10 mouse cellular contexts compared by ENCODE assay signal in genomic region chr8:87473940-87474339, GRCm38 (mm10). TPM values are rescaled to one million over a fixed set of nuclear protein-coding genes. Genes with fewer than 3 reads are reported as not detected.
DNase-seq lines count a peak whose midpoint lies in the region; ATAC-seq and TF ChIP-seq lines count a peak whose summit lies in the region.
"Had no signal": no experiment of that assay in that cellular context is flagged by ENCODE, and none has a peak within 500 bp of the region (broad histone marks: within the 10 kb centered on the region; RNA-seq: fewer than 3 reads in every experiment).

No protein-coding gene starts in this region.

- H3K36me3 ChIP-seq in forebrain, postnatal 0 days (ENCODE audit: insufficient read depth): no peaks in the 10 kb centered on the region
- no peaks in the 10 kb centered on the region for H3K36me3 ChIP-seq in midbrain, embryonic 14.5 days (ENCODE audit: control insufficient read depth, insufficient read depth, low read length)

- no peak for ATAC-seq in forebrain, postnatal 0 days
- ATAC-seq in midbrain, embryonic 14.5 days (ENCODE audit: low FRiP score, low TSS enrichment): no peak
- no peak for ATAC-seq in activated CD4-positive, CD25-positive, alpha-beta regulatory T cell, adult 4 months
- ATAC-seq: lung, postnatal 0 days had no signal

- H3K9ac ChIP-seq in forebrain, postnatal 0 days: no peak overlapping the region
- H3K9ac ChIP-seq in midbrain, embryonic 14.5 days (replicated peaks; ENCODE audit: low read length): 0 out of 2 replicates have a peak overlapping the region, but pooled peaks have one; percentile 52

- no peaks in the 10 kb centered on the region for H3K9me3 ChIP-seq in forebrain, postnatal 0 days (ENCODE audit: low read length)
- H3K9me3 ChIP-seq in midbrain, embryonic 14.5 days (ENCODE audit: control insufficient read depth, low read length): no peaks in the 10 kb centered on the region

- DNase-seq in heart, adult 11 months: peak; percentile 68
- DNase-seq in heart, postnatal 4 days: no peak
- DNase-seq in cerebellum, adult 9-10 months: peak; percentile 72
- no peak for DNase-seq in forebrain, postnatal 0 days
- no peak for DNase-seq in midbrain, embryonic 14.5 days
- no peak for DNase-seq in frontal cortex, postnatal 36 days (ENCODE audit: low spot score in 2 of 2)
- no peak for DNase-seq in embryo, embryonic 10.5 days (ENCODE audit: low spot score)

- WGBS in forebrain, postnatal 0 days: 35% methylated on average over 2 of the region's 2 CpGs
- 35% methylated on average over 2 of the region's 2 CpGs for WGBS in midbrain, embryonic 14.5 days

- peaks cover 34% of the 10 kb centered on the region for H3K27me3 ChIP-seq in forebrain, postnatal 0 days (ENCODE audit: insufficient read depth, low read length)
- peaks cover 28% of the 10 kb centered on the region for H3K27me3 ChIP-seq in midbrain, embryonic 14.5 days (ENCODE audit: control insufficient read depth, insufficient read depth, low read length)

- peak; percentile 23 for TF ChIP-seq CTCF in forebrain, postnatal 0 days (IDR thresholded peaks at IDR 0.05; ENCODE audit: low read depth)

- H3K4me3 ChIP-seq in forebrain, postnatal 0 days (ENCODE audit: low read depth, low read length): peak overlapping the region; percentile 69; the same call in 1 of the 2 replicates
- H3K4me3 ChIP-seq in midbrain, embryonic 14.5 days (replicated peaks; ENCODE audit: low read depth, low read length): peak overlapping the region; percentile 65

- no peak overlapping the region for H3K27ac ChIP-seq in forebrain, postnatal 0 days (ENCODE audit: low read depth, low read length)
- H3K27ac ChIP-seq in midbrain, embryonic 14.5 days (replicated peaks; ENCODE audit: low read depth, low read length): no peak overlapping the region

- peak overlapping the region; percentile 90; the same call in 1 of the 2 replicates for H3K4me2 ChIP-seq in forebrain, postnatal 0 days (ENCODE audit: low read depth)
- peak overlapping the region; percentile 95 for H3K4me2 ChIP-seq in midbrain, embryonic 14.5 days (ENCODE audit: low read length)

- H3K4me1 ChIP-seq in forebrain, postnatal 0 days (ENCODE audit: insufficient read depth): peaks cover 11% of the 10 kb centered on the region; the same call in 1 of the 2 replicates
- peaks cover 43% of the 10 kb centered on the region for H3K4me1 ChIP-seq in midbrain, embryonic 14.5 days (ENCODE audit: control insufficient read depth, insufficient read depth, low read length)

RNA-seq across cellular contexts. Expression of gene Cbln1, which starts 1.5 kb away (rescaled TPM):
- under 1 TPM; 0.14 to 0.17 TPM for total RNA-seq in heart, postnatal 4 days (2021)
- 52.2 and 63.2 TPM in 2 replicates for total RNA-seq in forebrain, postnatal 0 days (2014; rRNA removed)
- polyA plus RNA-seq in forebrain, postnatal 0 days (2015; fragmentation: Nextera tagmentation; extraction: Ambion mirVana): 10.4 and 14.7 TPM in 2 replicates
- polyA plus RNA-seq in midbrain, embryonic 14.5 days (2014; fragmentation: Nextera tagmentation; extraction: Ambion mirVana): 20.3 and 22.6 TPM in 2 replicates
- under 1 TPM in 1 of 2 experiments, not detected in 1; 0.19 TPM for polyA plus RNA-seq in activated CD4-positive, CD25-positive, alpha-beta regulatory T cell, adult 4 months (2017; shearing (Covaris generic))
- polyA plus RNA-seq: kidney, embryonic 16.5 days; lung, postnatal 0 days had no signal

Comparison
In these comparisons a context has a peak if more than half of its experiments do, and no peak if none do; other contexts are left out.
1. DNase-seq: peak in heart, adult 11 months (single experiment) and cerebellum, adult 9-10 months (single experiment); none in heart, postnatal 4 days (single experiment), forebrain, postnatal 0 days (single experiment), midbrain, embryonic 14.5 days (single experiment), frontal cortex, postnatal 36 days (0 of 2) and embryo, embryonic 10.5 days (single experiment).